Mouse (Mus musculus) spleen, embryonic (tissue): ENCODE data around the gene Ccpg1.

ENCODE experiments used
- CTCF ChIA-PET: fragments of 350-600 bp; sonication (Branson Sonifier 250); formaldehyde crosslinking; loops from one replicate; lab custom pipeline; 2022; lab: Charles Lee

Ccpg1 gene

DNA sequence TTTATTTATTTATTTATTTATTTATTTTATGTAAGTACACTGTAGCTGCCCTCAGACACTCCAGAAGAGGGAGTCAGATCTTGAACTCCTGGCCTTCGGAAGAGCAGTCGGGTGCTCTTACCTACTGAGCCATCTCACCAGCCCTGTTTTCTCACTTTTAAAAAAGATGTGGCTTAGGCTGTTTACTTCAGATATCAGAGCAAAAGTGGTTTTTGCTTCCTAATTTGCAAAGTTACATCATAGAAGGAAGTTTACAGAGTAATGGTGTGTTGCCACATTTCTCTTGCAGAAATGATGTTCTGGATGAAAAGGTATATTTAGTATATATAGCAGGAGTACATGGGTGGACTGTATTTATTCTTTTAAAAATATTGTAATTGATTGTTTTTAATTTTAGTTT lies 6.2 kb downstream of the Ccpg1 start:
- CTCF ChIA-PET = no interaction called here

DNA sequence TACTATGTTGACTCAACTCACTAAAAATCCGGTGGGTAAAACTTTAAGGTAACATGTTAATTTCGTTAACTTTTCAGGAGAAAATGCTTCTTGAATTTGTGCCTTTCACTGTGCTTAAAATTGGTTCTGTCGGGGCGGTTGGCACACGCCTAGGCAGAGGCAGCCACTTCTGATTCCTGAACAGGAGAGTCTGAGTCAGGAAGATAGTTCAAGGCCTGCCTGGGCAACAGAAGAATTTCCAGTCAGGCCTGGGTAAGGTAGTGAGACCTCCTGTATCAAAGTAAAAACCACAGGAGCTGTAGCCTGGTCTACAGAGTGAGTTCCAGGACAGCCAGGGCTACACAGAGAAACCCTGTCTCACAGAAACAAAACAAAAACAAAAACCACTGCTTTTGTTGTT lies 7.3 kb downstream of the Ccpg1 start:
- CTCF ChIA-PET = interaction anchor here (0.7 kb wide), 1 partner anchor 140 kb away, joined by 5 read pairs; no protein-coding TSS in a partner anchor

DNA sequence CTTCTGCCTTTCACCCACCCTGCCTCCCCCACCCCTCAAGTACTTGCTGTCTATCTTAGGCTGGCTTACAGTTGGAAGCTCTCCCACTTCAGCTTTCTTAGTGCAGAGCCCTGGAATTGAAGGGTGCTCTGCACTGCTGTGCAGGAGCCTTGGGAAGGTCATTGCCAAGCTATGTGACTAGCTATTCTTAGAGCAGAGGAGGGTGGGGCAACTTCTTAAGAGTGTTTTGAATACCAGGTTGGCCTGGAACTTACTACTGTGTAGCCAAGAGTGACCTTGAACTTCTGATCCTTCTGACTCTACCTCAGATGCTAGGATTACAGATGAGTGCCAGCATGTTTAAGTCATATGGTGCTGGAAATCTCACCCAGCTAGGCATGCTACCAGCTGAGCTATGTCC lies 10.9 kb downstream of the Ccpg1 start:
- CTCF ChIA-PET = interaction anchor here (0.6 to 1.0 kb wide), 2 partner anchors 22 to 128 kb away, joined by 3 read pairs; no protein-coding TSS in a partner anchor

DNA sequence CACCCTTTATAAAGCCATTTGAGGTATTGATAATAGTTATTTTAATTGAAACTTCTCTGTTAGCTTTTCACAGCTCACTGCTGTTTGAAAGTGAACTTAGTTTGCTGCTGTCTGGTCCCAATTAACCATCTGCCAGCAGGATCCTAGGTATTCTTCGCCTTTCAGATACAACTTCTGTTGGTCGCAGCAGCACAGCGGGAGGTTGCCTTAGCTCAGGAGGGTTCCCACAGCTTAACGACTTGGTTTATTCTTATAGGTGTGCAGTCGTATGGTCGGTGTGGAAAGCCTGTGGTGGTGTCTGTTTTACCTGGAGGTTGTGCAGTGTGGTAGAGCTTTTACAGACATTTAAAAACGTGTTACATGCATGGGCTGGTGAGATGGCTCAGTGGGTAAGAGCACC lies 11.6 kb downstream of the Ccpg1 start:
- CTCF ChIA-PET = interaction anchor here (0.6 to 1.0 kb wide), 2 partner anchors 22 to 127 kb away, joined by 3 read pairs; no protein-coding TSS in a partner anchor

DNA sequence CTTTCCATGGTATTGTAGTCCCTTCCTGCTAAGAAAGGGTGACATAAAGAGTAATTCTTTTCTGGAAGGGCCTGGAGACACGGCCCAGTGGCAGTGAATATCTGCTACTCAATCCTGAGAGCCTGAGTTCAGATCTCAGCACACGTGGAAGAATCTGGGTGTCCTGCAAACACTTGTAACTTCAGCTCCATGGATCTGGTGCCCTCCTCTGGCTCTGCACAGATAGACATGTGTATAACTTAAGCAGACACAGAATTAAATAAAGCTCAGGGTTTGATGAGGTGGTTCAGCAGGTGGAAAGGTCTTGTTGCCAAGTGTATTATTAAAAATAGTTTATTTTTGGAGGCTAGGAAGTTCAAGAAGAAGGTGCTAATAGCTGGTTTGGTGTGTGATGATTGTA lies 15.3 kb downstream of the Ccpg1 start:
- CTCF ChIA-PET = no interaction called here

DNA sequence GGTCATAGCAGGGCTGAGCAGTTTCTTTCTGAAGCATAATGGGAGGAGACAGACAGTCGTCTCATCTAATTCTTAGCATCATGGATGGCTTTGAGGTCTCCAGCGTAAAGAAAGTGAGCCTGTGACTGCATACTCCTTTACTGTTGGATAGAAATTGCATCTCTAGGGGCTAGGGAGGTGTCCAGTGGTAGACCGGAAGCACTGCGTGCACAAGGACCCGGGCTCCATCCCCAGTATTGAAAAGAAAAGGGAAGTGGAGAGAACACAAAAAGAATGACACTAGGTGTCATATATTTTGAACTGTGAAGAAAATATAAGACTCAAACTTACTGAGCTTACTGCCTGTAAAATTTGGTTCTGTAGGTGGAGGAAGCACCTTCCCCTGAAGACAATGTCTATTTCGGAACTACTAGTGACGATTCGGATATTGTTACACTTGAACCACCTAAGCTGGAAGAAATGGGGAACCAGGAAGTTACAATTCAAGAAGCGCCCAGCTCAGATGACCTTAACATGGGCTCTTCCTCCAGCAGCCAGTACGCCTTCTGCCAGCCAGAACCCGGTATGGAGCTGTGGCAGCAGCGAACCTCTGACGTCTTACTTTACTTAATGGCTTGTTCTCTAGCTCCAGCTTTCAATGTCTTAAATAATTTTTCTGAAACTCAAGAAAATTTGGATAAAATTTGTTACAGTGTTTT lies 16.2 kb downstream of the Ccpg1 start:
- CTCF ChIA-PET = interaction anchor here (0.5 kb wide), 1 partner anchor 1490 kb away, joined by 3 read pairs; no protein-coding TSS in a partner anchor

DNA sequence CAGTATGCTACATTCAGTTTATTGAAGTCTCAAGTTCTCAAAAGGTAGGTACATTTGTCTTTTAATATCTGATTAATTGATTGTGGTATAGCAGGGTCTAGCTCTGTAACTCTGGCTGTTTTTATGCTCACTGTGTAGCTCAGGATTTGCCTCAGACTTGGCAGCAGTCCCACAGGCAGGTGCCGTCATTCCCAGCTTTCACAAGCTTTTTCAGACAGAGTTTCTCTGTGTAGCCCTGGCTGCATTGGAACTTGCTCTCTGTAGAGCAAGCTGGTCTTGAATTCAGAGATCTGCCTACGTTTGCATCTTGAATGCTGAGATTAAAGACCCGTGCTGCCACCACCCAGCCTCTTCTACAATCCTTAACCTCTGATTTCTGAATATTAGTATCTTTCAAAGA lies 16.9 kb downstream of the Ccpg1 start:
- CTCF ChIA-PET = no interaction called here

DNA sequence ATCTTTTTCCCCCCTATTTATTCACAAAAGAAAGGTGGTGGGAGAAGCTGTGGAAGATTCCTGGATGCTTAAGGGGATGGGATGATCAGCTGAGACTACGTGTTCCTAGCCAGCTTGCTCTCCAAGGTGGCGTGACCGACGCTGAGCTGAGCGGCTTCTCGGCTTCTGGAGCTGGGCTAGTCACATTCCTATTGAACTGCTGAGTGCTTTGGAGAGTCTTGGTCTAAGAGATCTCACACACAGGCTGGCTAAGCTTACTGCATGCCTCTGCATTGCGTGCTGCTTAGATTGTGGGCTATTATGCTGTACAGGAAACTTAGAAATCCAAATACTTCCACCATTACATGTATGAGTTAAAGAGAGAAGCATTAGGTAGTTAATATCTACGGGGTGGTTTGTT lies 18.8 kb downstream of the Ccpg1 start:
- CTCF ChIA-PET = no interaction called here

DNA sequence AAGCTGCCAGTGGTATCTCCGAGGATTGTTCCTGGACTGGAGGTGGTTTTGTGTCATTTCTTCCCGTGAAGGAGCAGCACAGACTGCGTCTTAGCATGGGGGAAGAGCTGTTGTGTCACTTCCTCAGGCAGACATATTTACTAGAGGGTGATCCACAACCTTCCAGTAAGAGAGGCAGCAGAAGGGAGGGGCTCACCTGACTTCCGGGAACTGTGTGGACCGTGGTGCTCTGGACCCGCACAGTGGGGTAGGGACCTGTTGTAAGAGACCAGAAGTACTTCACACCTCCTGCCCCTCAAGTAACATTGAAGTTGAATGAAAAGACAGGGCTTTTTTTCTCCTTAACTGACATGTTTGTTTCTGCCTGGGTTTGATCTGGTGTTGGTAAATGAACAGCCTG lies 19.9 kb downstream of the Ccpg1 start:
- CTCF ChIA-PET = no interaction called here

DNA sequence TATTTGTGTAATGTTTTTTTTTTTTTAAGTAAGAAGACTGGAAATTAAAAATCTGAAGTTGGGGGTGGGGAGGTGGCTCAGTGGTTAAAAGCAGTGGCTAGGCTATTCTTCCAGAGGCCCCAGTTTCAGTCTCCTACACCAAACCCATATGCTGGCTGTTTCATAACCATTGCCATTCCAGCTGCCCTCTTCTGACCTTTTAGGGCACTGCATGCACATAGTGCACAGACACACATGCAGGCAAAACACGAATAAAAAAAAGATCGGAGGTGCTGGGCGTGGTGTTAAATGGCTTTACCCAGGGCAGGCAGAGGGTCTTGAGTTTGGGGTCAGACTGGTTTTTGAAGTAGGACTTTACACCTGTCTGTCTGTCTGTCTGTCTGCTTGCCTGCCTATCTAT lies 20.9 kb downstream of the Ccpg1 start:
- CTCF ChIA-PET = interaction anchor here (0.7 kb wide), 1 partner anchor 39 kb away, joined by 3 read pairs; no protein-coding TSS in a partner anchor

DNA sequence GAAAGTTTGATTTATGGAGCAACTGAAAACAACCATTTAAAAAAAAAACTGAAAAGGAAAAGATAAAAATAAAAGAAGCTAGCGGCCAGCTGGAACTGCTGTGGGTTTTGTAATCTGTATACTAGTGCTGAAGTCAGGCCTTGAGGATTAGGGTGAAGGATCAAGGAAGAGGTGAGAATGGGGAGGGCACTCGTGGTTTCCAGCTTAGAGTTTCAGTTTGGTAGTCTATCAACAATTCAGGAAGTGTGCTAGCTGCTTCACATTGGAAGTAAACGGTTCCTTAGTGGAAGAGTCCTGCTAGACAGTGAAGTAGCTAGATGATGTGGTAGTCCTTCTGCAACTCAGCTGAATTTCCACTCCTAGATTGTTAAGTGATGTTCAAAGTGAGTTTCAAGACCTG lies 23.2 kb downstream of the Ccpg1 start:
- CTCF ChIA-PET = interaction anchor here (0.5 kb wide), 1 partner anchor 58 kb away, joined by 4 read pairs; no protein-coding TSS in a partner anchor

DNA sequence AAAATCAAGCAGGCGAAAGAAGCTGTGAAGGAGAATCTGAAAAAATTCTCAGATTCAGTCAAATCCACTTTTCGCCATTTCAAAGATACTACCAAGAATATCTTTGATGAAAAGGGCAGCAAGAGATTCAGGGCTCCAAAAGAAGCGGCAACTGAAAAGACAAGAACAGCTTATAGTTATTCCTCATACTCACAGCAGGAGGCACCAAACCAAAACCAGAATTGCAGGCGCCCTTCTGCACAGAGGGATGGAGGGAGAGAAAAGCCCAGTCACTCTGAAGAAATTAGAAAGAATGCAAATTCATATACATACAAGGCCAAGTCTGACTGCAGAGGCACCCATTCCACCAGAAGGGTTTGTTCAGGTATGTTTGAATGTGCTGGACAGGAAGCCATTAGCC lies 27.4 kb downstream of the Ccpg1 start:
- CTCF ChIA-PET = no interaction called here

DNA sequence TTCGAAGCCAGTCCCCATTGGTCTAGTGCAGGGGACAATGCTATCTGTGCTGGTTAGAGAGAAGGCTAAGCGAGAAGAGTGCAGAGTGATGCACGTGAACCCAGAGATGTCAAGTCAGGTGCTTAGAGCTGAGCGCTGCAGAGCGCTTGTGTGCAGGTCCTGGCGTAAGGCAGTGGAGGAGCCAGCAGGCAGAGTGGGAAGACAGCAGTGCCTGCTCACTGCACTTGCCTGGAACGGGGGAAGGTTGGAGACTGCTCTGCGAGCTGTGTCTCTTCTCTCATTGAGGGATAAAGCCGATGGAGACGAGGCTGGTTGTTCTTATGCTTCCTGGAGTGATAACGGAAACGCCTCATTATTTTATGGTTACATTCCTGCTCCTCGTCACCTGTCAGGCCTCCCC lies 29.5 kb downstream of the Ccpg1 start:
- CTCF ChIA-PET = interaction anchor here (0.6 kb wide), 1 partner anchor 613 kb away, joined by 3 read pairs; no protein-coding TSS in a partner anchor

DNA sequence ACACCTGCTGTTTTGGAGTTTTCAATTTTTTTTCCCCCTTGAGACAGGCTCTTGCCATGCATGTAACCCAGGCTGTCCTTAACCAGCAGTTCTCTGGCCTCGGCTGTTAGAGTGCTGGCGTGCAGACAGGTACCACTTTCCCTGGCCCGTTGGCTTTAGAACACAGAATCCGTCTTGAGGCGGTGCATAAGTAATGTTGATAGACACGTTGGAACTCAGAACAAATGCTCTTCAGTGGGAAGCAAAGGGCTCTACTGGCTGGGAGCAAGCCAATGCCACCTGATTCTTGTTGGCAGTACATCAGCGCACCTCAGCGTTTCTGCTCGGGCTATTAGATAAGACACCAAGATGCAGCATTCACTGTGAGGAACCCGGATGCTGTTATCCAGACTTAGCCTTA lies 34.6 kb downstream of the Ccpg1 start:
- CTCF ChIA-PET = no interaction called here

DNA sequence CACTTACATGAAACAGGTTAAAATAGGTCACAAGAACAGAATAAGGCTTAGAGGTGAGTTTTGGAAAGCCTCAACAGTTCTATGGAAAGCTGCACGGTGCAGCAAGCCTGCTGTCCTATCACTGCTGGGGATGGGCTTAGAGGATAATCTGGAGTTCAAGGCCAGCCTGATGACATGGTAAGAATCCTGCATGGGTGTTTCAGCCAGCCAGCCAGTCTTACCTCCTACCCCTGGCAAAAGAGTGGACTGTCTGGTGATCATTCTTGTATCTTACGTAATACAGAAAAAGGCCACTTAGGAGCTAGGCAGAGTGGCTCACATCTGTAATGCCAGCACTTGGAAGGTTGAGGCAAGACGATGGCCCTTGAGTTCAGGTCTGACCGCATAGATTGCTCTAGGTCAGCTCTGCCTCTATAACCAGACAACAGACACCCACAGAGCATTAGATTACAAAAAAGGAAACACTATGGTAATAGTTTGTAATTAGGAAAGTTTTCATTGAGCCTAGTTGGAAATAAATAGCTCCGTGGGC lies 35.4 kb downstream of the Ccpg1 start:
- CTCF ChIA-PET = no interaction called here

DNA sequence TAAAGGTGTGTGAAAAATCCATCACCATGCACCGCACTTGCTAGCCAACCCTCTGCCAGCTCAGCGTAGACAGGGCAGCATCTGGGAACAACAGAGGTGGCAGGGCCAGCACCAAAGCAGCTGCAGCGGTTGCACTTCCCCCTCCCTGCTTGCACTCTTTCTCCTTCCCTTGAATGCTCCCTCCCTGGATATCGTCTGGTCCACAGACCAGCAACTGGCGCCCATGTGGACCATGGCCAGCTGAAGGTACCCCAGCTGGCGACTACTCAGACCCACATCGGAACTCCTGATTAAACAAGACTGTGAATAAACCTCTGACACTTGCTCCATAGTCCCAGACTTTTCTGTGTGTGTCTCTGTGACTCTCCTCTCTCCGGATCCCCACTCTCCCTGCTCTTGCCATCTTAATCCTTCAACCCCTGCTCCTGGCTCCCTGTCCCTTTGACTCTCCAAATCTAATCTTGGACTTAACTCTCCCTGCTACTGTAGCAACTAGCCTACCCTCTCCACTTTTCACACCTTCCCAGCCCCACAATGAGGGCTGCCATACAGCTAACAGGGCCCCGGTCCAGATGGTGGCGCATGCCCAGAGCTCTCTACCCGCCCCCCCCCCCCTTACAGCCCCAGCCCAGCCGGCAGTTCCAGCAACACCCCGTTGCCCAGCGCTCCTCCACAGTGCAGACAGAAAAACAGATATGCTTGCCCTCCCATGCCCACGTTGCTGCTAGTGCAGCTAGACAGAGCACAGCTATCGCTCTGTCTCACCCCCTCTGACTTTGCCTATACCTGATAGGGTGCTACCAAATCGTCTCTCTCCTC lies 40.8 kb downstream of the Ccpg1 start:
- CTCF ChIA-PET = no interaction called here

DNA sequence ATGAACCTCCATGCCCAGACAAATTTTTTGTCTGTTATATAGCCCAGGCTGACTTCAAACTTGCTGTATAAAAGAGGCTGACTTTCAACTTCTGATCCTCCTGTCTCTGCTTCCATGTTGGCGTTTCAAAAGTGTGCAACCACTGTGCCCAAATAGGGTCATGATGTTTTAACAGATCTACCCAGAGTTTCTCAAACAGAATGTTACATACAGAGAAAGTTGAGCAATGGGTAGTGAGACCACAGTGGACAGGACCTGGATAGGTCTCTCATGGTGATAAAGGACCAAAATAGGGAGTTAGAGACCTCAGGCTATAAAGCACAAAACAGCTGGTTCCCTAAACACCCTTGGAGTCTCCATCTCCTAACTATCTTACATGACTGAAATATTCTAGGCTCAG lies 45.2 kb downstream of the Ccpg1 start:
- CTCF ChIA-PET = no interaction called here

DNA sequence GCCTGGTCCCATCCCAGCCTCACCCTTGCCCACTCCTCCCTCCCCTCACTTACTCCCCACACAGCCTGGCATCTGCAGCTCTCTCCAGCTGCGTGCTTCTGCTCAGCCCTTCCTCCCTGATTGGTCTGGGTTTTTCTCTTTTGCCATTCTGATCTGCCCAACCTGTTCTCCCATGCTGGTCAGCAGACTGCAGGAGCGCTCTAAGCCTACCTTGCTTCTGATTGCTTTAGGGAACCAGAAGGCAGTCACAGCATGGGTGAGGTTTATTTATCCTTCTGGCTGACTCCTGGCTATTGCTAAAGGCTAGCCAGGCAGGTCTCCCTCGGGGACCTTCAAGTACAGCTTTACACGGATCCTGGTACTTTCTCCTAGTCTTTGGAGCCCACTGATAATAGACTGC lies 46.2 kb downstream of the Ccpg1 start:
- CTCF ChIA-PET = no interaction called here

DNA sequence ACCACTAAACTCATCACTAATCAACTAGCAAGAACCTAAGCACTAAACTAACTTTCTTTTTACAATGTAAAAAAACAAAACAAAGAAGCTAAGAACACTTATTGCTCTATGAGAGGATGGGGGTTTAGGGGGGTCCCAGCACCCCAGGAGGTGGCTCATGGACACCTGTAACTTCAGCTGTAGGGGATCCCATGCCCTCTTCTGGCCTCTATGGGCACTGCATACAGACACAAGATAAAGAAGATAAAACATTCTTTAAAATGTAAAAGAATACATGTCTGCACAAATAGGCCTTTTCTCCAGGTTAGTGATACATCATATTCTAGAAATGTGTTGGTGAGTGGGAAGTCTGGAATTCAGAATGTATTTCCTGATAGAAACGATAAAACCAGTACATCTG lies 48.2 kb downstream of the Ccpg1 start:
- CTCF ChIA-PET = no interaction called here

DNA sequence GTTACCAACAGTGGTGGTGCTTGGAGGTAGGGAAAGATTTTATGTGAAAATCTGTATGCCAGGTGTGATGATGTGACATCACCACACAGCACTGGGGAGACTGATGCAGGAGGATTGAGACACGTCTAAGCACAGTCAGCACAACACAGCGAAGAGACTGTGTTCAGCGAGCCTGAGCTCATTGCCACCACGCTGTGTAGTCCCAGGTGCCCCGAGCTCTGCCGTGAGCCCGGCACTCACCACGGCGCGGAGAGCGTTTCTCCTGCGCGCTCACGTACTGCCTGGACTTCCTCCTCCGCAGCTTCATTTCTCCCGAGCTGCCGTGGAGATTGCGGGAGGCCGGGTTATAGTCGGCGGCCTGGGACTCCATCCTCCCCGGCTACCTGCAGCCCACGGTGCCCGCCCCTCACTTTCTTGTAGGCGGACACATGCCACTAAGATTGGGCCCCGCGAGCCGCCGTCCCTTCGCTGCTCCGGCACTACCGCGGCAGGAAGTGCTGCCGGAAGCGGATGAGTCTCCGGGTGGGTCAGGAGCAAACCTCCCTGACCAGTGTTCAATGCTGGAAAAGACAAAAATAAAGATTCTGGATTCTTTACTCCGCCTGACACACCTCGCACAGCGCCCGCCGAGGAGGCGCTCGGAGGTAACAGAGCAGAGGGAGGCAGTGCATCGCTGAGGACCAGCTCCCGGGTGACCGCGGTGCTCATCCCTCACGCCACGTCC lies 54.2 kb downstream of the Ccpg1 start:
- CTCF ChIA-PET = no interaction called here

DNA sequence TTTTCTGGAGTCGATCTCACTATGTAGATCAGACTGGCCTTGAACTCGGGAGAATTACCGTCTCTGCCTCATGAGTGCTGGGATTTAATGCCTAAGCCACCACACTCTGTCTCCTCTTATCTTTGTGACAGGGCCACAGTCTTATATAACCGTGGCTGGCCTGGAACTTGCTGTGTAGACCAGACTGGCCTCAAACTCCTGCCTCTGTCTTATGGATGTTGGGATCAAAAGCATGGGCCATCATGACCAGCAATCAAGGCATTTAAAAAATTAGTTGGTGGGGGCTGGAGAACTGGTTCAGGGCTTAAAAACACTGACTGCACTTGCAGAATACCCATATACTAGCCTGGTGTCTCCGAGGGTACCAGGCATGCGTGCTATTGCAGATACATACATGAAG lies 54.9 kb downstream of the Ccpg1 start, which contains the start of gene Pigb:
Pigb (minus strand) TSS at position 299 of the 400 bp plus-strand sequence.
- CTCF ChIA-PET = no interaction called here
